Mouse (Mus musculus) ES-Bruce4 (cell line): ENCODE data around the gene Mknk1.

Experiments
- CTCF ChIP-seq: IDR thresholded peaks from one replicate; pipeline ENCODE4 v1.8.1; 2011; ENCODE audit warnings: low read depth, low read length
- EP300 ChIP-seq: IDR thresholded peaks from 2 replicates; pipeline ENCODE4 v1.6.1; 2011; ENCODE audit warnings: low read depth, low read length; ENCODE audit not compliant: insufficient read depth
- POLR2A ChIP-seq: IDR thresholded peaks from one replicate; pipeline ENCODE4 v1.8.1; 2011; ENCODE audit warnings: low read length; ENCODE audit not compliant: insufficient read depth

DNA sequence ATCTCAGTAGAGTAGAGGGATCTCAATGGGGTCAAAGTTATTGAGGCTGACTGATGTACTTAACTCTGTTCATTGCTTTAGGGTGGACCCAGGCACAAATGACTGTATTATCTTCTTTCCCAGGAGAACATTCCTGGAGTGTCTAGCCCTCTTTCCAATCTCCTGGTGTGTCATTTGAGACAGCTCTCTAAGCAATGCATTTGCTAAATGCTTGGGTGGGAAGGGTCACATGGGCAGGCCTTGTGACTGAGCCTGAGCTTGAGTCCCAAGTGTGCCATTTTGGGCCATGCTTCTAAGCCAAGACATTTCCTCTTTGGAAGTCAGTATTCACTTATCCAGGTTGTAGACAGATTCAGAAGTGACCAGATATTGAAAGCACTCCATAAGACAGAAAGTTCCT is 17.6 kb upstream of the Mknk1 start:
- TF ChIP-seq CTCF (no peak), POLR2A (no peak), EP300 (no peak)
